Mouse (Mus musculus): Measurements from ENCODE around the gene Ror1.

DNA sequence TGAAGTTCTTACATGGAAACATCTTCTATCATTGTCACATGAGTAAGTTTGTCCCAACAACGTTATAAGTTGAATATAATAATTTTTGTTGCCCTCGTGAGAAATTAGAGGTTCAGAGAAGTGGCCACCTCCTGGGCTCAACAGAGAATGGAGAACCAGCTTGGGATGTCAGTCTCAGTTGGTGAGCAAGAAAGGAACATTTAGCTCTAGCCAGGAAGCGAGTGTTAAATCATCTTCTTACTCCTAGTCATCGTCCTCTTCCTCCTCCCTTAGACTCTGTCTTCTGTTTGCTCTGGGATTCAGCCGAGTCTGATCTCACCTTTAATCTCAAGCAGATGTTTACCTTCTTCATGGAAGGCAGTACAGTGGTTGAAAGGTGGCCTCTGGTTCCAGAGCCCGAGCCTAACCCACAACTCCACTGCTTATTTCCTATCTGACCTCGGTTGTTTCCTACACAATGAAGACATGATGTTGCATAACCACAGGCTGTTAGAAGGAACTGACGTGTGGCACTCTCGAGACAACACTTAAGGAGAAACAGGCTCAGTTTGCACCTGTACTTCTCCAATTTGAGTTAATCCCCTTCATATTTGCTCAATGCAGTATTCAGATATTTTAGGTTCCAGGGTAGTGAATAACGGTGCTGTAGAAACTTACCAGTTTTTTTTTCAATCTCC is 175.6 kb downstream of the Ror1 start:
- TF ChIP-seq MAX (IDR thresholded peaks at IDR 0.05; ENCODE audit: low read depth) (no peak), POLR2AphosphoS2 (IDR thresholded peaks at IDR 0.05; ENCODE audit: insufficient read length, low read depth) (no peak)
